Mouse (Mus musculus): ENCODE results near the gene Arfgef3. TPM values are rescaled to one million over a fixed set of nuclear protein-coding genes. Genes with fewer than 3 reads are reported as not detected.

Gene Arfgef3
- polyA plus RNA-seq (2015; fragmentation: Nextera tagmentation; extraction: Ambion mirVana), result 1.2 and 1.4 TPM in 2 replicates

DNA sequence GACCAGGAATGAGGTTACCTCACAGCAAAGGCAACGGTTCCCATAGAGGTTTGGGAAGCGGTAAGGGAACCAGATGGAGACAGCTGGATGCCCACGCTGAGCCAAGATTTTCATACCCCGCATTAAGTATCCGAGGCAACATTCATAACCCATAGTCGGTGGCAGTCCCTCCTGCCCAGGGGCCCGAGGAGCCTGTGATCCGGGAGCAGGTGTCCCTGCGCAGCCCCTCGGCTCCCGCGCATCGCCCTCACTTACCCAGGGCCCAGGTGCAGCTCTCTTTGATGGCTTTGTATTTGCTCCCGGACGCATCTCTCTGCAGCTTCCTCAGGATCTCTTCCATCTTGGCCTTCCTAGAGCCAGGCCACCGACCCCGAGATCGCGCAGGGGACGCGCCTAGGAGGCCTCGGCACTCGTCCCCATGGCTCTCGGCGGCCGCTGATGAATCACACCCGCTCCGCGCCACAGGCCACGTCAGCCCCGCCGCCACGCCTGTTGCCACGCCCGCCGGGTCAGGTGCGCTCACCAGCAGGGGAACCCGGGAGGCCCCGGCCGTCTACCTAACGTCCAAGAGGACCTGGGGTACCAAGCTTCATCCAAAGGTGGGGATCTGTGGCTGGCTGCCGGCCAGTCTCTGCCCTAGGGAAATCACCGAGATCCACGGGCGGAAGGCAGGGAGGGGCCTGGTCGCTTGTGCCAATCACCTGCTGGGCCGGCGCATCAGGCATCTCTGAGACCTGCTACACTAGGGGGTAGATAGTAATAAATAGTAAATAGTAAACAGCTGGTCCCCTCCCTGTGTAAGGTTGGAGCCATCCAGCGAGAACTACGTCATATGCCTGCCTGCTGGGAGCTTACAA lies at the start of gene Arfgef3:
Gene Arfgef3 (minus strand): TSS at position 664 of the 857 bp plus-strand sequence.
- ATAC-seq (replicated peaks; ENCODE audit: low FRiP score), result peak; percentile 79
- Histone ChIP-seq H3K9ac (peak within 1 kb of the TSS; percentile 39), H3K4me2 (peak within 1 kb of the TSS; percentile 88), H3K4me3 (replicated peaks) (peak within 1 kb of the TSS; percentile 54), H3K36me3 (no peaks in the 10 kb centered on the region), H3K27ac (no peak within 1 kb of the TSS), H3K9me3 (replicated peaks) (no peaks in the 10 kb centered on the region), H3K4me1 (peaks cover 19% of the 10 kb centered on the region; the same call in 1 of the 2 replicates), H3K27me3 (peaks cover 20% of the 10 kb centered on the region)
- 2% methylated on average over 50 of the region's 50 CpGs for WGBS

- WGBS, result 87% methylated on average over 4 of the region's 4 CpGs
- ATAC-seq (replicated peaks; ENCODE audit: low FRiP score), result no peak
- Histone ChIP-seq H3K36me3 (no peaks in the 10 kb centered on the region), H3K4me1 (no peaks in the 10 kb centered on the region), H3K9ac (no peak overlapping the region), H3K27me3 (no peaks in the 10 kb centered on the region), H3K27ac (no peak overlapping the region), H3K9me3 (replicated peaks) (no peaks in the 10 kb centered on the region), H3K4me2 (no peak overlapping the region), H3K4me3 (replicated peaks) (no peak overlapping the region)
These were observed 46.3 kb upstream of the Arfgef3 start for GRCm38 (mm10) chr10:18790063-18790462.

GRCm38 (mm10) chr10:18788601-18789000 lies 44.9 kb upstream of the Arfgef3 start:
- WGBS, result 75% methylated on average over 1 of the region's 1 CpGs
- Histone ChIP-seq H3K27me3 (no peaks in the 10 kb centered on the region), H3K36me3 (no peaks in the 10 kb centered on the region), H3K4me2 (no peak overlapping the region), H3K27ac (no peak overlapping the region), H3K4me1 (no peaks in the 10 kb centered on the region), H3K4me3 (replicated peaks) (no peak overlapping the region), H3K9ac (no peak overlapping the region), H3K9me3 (replicated peaks) (no peaks in the 10 kb centered on the region)
- no peak for ATAC-seq (replicated peaks; ENCODE audit: low FRiP score)

DNA sequence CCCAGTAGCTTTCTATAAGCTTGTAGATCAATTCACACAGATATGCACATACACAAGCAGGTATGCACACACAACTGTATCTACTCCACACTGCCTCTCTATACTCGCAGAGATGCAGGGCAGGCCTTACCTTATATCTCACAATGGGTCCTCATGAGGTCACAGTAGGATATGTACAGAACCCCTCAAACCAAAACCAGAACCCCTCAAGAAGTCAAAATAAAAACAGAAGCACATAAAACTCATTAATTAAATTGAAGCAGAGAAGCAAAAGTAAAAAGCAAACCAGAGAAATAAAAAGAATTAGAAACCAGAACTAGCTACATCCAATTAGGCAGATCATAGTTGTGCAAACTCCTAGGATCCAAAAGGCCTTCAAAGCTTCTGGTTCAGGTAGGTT lies 42.9 kb upstream of the Arfgef3 start, which contains the start of gene Gm4922:
Gene Gm4922 (minus strand): TSS at position 101 of the 400 bp plus-strand sequence.
- no peak for ATAC-seq (replicated peaks; ENCODE audit: low FRiP score)
- Histone ChIP-seq H3K9ac (no peak within 1 kb of the TSS), H3K27ac (no peak within 1 kb of the TSS), H3K4me2 (no peak within 1 kb of the TSS), H3K36me3 (no peaks in the 10 kb centered on the region), H3K4me1 (no peaks in the 10 kb centered on the region), H3K27me3 (no peaks in the 10 kb centered on the region), H3K9me3 (replicated peaks) (no peaks in the 10 kb centered on the region), H3K4me3 (replicated peaks) (no peak within 1 kb of the TSS)
- 88% methylated on average over 1 of the region's 1 CpGs for WGBS

GRCm38 (mm10) chr10:18777546-18777945 lies 33.8 kb upstream of the Arfgef3 start:
- H3K27ac ChIP-seq, result no peak overlapping the region
- H3K9me3 ChIP-seq (replicated peaks), result no peaks in the 10 kb centered on the region
- H3K4me3 ChIP-seq (replicated peaks), result no peak overlapping the region
- H3K4me2 ChIP-seq, result no peak overlapping the region
- no peaks in the 10 kb centered on the region for H3K36me3 ChIP-seq
- no peaks in the 10 kb centered on the region for H3K4me1 ChIP-seq
- H3K27me3 ChIP-seq, result no peaks in the 10 kb centered on the region
- no peak for ATAC-seq (replicated peaks; ENCODE audit: low FRiP score)
- 45% methylated on average over 3 of the region's 3 CpGs for WGBS
- H3K9ac ChIP-seq, result no peak overlapping the region

- Histone ChIP-seq H3K9ac (no peak overlapping the region), H3K4me3 (replicated peaks) (no peak overlapping the region), H3K4me2 (no peak overlapping the region), H3K27me3 (no peaks in the 10 kb centered on the region), H3K9me3 (replicated peaks) (no peaks in the 10 kb centered on the region), H3K36me3 (no peaks in the 10 kb centered on the region), H3K4me1 (no peaks in the 10 kb centered on the region), H3K27ac (no peak overlapping the region)
- no peak for ATAC-seq (replicated peaks; ENCODE audit: low FRiP score)
- 77% methylated on average over 4 of the region's 4 CpGs for WGBS
These were observed 28.9 kb upstream of the Arfgef3 start for GRCm38 (mm10) chr10:18772537-18773179.

DNA sequence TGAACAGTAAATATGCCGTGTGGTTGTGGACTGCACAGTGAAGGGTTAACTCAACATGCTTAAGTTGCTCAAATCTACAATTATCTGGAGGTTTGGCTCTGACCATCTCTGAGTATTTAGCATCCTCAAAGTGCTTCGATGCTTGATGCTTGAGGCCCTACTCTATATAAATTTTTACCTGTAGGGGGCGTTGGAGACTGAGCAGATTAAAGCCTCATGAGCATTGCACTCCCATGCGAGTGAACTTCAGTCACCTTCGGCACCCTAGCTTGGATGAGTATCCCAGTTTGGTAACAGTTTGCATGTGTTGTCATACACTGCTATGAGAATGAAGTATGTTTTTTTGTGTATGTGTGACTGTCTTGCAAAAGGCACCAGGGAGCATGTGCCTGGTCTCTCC lies 26.2 kb upstream of the Arfgef3 start:
- no peak overlapping the region for H3K9ac ChIP-seq
- H3K27ac ChIP-seq, result no peak overlapping the region
- WGBS, result 58% methylated on average over 5 of the region's 5 CpGs
- no peaks in the 10 kb centered on the region for H3K27me3 ChIP-seq
- H3K4me1 ChIP-seq, result no peaks in the 10 kb centered on the region
- H3K9me3 ChIP-seq (replicated peaks), result no peaks in the 10 kb centered on the region
- no peak overlapping the region for H3K4me3 ChIP-seq (replicated peaks)
- no peak for ATAC-seq (replicated peaks; ENCODE audit: low FRiP score)
- no peaks in the 10 kb centered on the region for H3K36me3 ChIP-seq
- H3K4me2 ChIP-seq, result no peak overlapping the region

DNA sequence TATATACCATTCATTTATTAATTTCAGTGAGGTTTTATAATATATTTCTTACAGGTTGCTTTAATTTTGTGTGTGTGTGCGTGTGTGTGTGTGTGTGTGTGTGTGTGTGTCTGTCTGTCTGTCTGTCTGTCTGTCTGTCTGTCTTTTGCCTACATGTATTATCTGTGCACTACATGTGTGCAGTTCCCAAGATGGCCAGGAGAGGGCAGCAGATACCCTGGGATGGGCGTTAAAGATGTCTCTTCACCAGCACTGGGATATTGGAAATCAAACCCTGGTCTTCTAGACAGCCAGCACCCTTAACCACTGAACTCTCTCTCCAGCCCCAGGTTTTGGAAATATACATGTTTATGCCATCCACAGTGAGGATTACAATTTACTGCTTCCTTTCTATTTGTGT lies 16.5 kb upstream of the Arfgef3 start:
- H3K9me3 ChIP-seq (replicated peaks), result no peaks in the 10 kb centered on the region
- no peak overlapping the region for H3K4me3 ChIP-seq (replicated peaks)
- 42% methylated on average over 2 of the region's 2 CpGs for WGBS
- no peak for ATAC-seq (replicated peaks; ENCODE audit: low FRiP score)
- no peaks in the 10 kb centered on the region for H3K27me3 ChIP-seq
- no peak overlapping the region for H3K4me2 ChIP-seq
- no peak overlapping the region for H3K9ac ChIP-seq
- no peaks in the 10 kb centered on the region for H3K36me3 ChIP-seq
- H3K4me1 ChIP-seq, result no peaks in the 10 kb centered on the region
- no peak overlapping the region for H3K27ac ChIP-seq

- no peak overlapping the region for H3K4me2 ChIP-seq
- H3K4me3 ChIP-seq (replicated peaks), result no peak overlapping the region
- ATAC-seq (replicated peaks; ENCODE audit: low FRiP score), result no peak
- no peaks in the 10 kb centered on the region for H3K9me3 ChIP-seq (replicated peaks)
- no peaks in the 10 kb centered on the region for H3K4me1 ChIP-seq
- H3K9ac ChIP-seq, result no peak overlapping the region
- H3K27ac ChIP-seq, result no peak overlapping the region
- WGBS, result 75% methylated on average over 4 of the region's 4 CpGs
- peaks cover 6% of the 10 kb centered on the region; the same call in 1 of the 2 replicates for H3K27me3 ChIP-seq
- H3K36me3 ChIP-seq, result no peaks in the 10 kb centered on the region
These were observed 6.3 kb upstream of the Arfgef3 start for GRCm38 (mm10) chr10:18750057-18750456.

DNA sequence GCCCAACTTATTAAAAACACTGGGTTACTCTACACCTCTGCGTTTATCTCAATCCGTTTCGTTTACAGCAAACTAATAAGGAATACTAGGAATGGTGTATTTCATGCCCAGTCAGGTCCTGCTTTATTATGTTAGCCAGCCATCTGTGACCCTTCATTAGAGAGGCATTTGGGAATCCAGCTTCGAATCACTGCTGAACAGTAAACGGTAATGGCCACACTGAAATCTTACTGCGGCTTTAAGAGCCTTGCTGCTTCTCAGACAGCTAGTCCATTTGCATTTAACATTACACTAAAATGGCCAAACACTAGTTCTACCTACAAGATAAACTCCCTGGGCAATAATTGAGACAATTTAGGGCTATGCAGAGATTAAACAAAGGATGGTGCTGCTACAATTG lies 1.7 kb downstream of the Arfgef3 start:
- 44% methylated on average over 6 of the region's 6 CpGs for WGBS
- ATAC-seq (replicated peaks; ENCODE audit: low FRiP score), result 0 out of 2 replicates have a peak, but pooled peaks have one; percentile 38
- peaks cover 20% of the 10 kb centered on the region for H3K27me3 ChIP-seq
- peak overlapping the region; percentile 88 for H3K4me2 ChIP-seq
- H3K4me1 ChIP-seq, result peaks cover 19% of the 10 kb centered on the region; the same call in 1 of the 2 replicates
- no peak overlapping the region for H3K4me3 ChIP-seq (replicated peaks)
- no peak overlapping the region for H3K27ac ChIP-seq
- no peaks in the 10 kb centered on the region for H3K36me3 ChIP-seq
- H3K9me3 ChIP-seq (replicated peaks), result no peaks in the 10 kb centered on the region
- no peak overlapping the region for H3K9ac ChIP-seq

- peaks cover 19% of the 10 kb centered on the region for H3K27me3 ChIP-seq
- no peaks in the 10 kb centered on the region for H3K36me3 ChIP-seq
- WGBS, result 85% methylated on average over 8 of the region's 8 CpGs
- H3K4me2 ChIP-seq, result no peak overlapping the region
- H3K4me3 ChIP-seq (replicated peaks), result no peak overlapping the region
- H3K9me3 ChIP-seq (replicated peaks), result no peaks in the 10 kb centered on the region
- no peak for ATAC-seq (replicated peaks; ENCODE audit: low FRiP score)
- peaks cover 19% of the 10 kb centered on the region; the same call in 1 of the 2 replicates for H3K4me1 ChIP-seq
- H3K27ac ChIP-seq, result no peak overlapping the region
- H3K9ac ChIP-seq, result no peak overlapping the region
These were observed 2.7 kb downstream of the Arfgef3 start for GRCm38 (mm10) chr10:18741024-18741423.

DNA sequence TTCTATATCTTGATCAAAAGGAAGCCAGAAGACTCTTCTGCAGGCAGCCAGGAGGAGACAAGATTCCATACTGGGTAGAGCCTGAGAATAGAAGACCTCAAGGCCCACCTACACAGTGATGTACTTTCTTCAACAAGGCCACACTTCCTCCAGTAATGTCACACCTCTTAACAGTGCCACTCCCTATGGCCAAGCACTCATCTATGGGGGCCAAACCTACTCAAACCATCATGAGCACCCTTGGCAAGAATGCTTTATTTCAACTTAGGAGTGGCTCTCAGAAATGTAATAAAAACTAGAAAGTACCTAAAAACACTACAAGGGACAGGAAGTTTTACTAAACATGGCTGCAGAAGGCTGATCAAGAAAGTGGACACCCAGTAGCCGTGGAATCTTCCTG lies 15.2 kb downstream of the Arfgef3 start:
- H3K4me3 ChIP-seq (replicated peaks), result no peak overlapping the region
- no peaks in the 10 kb centered on the region for H3K27me3 ChIP-seq
- no peak overlapping the region for H3K27ac ChIP-seq
- H3K36me3 ChIP-seq, result no peaks in the 10 kb centered on the region
- H3K9ac ChIP-seq, result no peak overlapping the region
- H3K4me1 ChIP-seq, result no peaks in the 10 kb centered on the region
- no peaks in the 10 kb centered on the region for H3K9me3 ChIP-seq (replicated peaks)
- 100% methylated on average over 1 of the region's 1 CpGs for WGBS
- no peak overlapping the region for H3K4me2 ChIP-seq
- no peak for ATAC-seq (replicated peaks; ENCODE audit: low FRiP score)
